Mouse (Mus musculus): ENCODE measurements at regions not wholly inside any gene's neighbourhood (a gene's known extent, or its start where the extent isn't known, plus 50 kb on each side); places are given as distances from the start of the nearest gene placed in this dataset. TPM values are rescaled to one million over a fixed set of nuclear protein-coding genes. Genes with fewer than 3 reads are reported as not detected.

GRCm38 (mm10) chr8:44025926-44026325 is 316.1 kb upstream of the Adam34 start:
- Histone ChIP-seq H3K4me3 (ENCODE audit: low read length) (no peak overlapping the region), H3K27me3 (ENCODE audit: control insufficient read depth, insufficient read depth, low read length) (no peaks in the 10 kb centered on the region), H3K9me3 (ENCODE audit: control insufficient read depth, low read length) (no peaks in the 10 kb centered on the region), H3K4me2 (replicated peaks; ENCODE audit: low read depth, low read length) (no peak overlapping the region), H3K4me1 (ENCODE audit: control insufficient read depth, insufficient read depth, low read length) (no peaks in the 10 kb centered on the region), H3K9ac (ENCODE audit: low read depth, low read length) (no peak overlapping the region), H3K36me3 (ENCODE audit: control insufficient read depth, insufficient read depth, low read length) (no peaks in the 10 kb centered on the region), H3K27ac (ENCODE audit: low read depth, low read length) (no peak overlapping the region)
- WGBS: 32% methylated on average over 3 of the region's 3 CpGs
- ATAC-seq (ENCODE audit: low FRiP score, low TSS enrichment): no peak

GRCm38 (mm10) chr8:44024028-44024427 is 314.2 kb upstream of the Adam34 start:
- Histone ChIP-seq H3K36me3 (ENCODE audit: control insufficient read depth, insufficient read depth, low read length) (no peaks in the 10 kb centered on the region), H3K9ac (ENCODE audit: low read depth, low read length) (no peak overlapping the region), H3K4me2 (replicated peaks; ENCODE audit: low read depth, low read length) (no peak overlapping the region), H3K27ac (ENCODE audit: low read depth, low read length) (no peak overlapping the region), H3K27me3 (ENCODE audit: control insufficient read depth, insufficient read depth, low read length) (no peaks in the 10 kb centered on the region), H3K4me3 (ENCODE audit: low read length) (no peak overlapping the region), H3K4me1 (ENCODE audit: control insufficient read depth, insufficient read depth, low read length) (no peaks in the 10 kb centered on the region), H3K9me3 (ENCODE audit: control insufficient read depth, low read length) (no peaks in the 10 kb centered on the region)
- 69% methylated on average over 3 of the region's 3 CpGs for WGBS
- no peak for ATAC-seq (ENCODE audit: low FRiP score, low TSS enrichment)

Small RNA genes in the stretch of these regions (microRNA-seq; reads per million reads assigned to microRNA genes)
- gene Gm24591: not detected
